Mouse (Mus musculus): ENCODE measurements around the gene Vps45. TPM values are rescaled to one million over a fixed set of nuclear protein-coding genes. Genes with fewer than 3 reads are reported as not detected.

Vps45 gene
- polyA plus RNA-seq, 1 experiment from 2014 or later: 63.2 TPM

GRCm38 (mm10) chr3:96031991-96032651 lies 26.1 kb downstream of the Vps45 start:
- H3K4me1 ChIP-seq (replicated peaks): no peaks in the 10 kb centered on the region
- no peak for ATAC-seq (ENCODE audit: low FRiP score, low read depth)
- no peaks in the 10 kb centered on the region for H3K27me3 ChIP-seq
- H3K36me3 ChIP-seq: peaks cover 37% of the 10 kb centered on the region
- H3K9me3 ChIP-seq: no peaks in the 10 kb centered on the region
- H3K9ac ChIP-seq: no peak overlapping the region
- no peak overlapping the region for H3K4me2 ChIP-seq
- H3K4me3 ChIP-seq: no peak overlapping the region
- no peak overlapping the region for H3K27ac ChIP-seq (replicated peaks)
- WGBS: 85% methylated on average over 6 of the region's 6 CpGs

DNA sequence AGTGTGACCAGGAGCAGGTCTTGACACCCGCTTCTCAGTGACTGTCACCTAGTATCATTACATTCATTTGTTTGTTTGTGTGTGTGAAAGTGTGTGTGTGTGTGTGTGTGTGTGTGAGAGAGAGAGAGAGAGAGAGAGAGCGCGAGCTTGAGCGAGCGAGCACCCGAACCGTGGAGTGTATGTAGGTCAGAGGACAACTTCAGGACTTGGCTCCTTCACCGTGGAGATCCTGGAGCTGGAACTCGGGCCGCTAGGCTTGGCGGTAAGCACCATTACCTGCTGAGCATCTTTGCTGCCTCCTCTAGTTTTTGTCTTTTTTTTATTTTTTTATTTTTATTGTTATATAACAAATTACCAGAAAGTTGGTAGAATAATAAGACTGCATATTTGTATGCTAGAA lies 28.5 kb downstream of the Vps45 start:
- Histone ChIP-seq H3K4me3 (no peak overlapping the region), H3K36me3 (peaks cover 35% of the 10 kb centered on the region), H3K4me2 (no peak overlapping the region), H3K4me1 (replicated peaks) (no peaks in the 10 kb centered on the region), H3K9ac (no peak overlapping the region), H3K9me3 (no peaks in the 10 kb centered on the region), H3K27ac (replicated peaks) (no peak overlapping the region), H3K27me3 (no peaks in the 10 kb centered on the region)
- WGBS: 87% methylated on average over 11 of the region's 11 CpGs
- ATAC-seq (ENCODE audit: low FRiP score, low read depth): no peak

GRCm38 (mm10) chr3:96029336-96029735 lies 28.9 kb downstream of the Vps45 start:
- 81% methylated on average over 3 of the region's 3 CpGs for WGBS

GRCm38 (mm10) chr3:96027875-96028274 lies 30.4 kb downstream of the Vps45 start:
- H3K9me3 ChIP-seq: no peaks in the 10 kb centered on the region
- peaks cover 27% of the 10 kb centered on the region for H3K36me3 ChIP-seq
- no peaks in the 10 kb centered on the region for H3K27me3 ChIP-seq
- no peaks in the 10 kb centered on the region for H3K4me1 ChIP-seq (replicated peaks)
- WGBS: 87% methylated on average over 1 of the region's 1 CpGs
- H3K9ac ChIP-seq: no peak overlapping the region
- no peak for ATAC-seq (ENCODE audit: low FRiP score, low read depth)
- no peak overlapping the region for H3K4me3 ChIP-seq
- no peak overlapping the region for H3K4me2 ChIP-seq
- H3K27ac ChIP-seq (replicated peaks): no peak overlapping the region

More at GRCm38 (mm10) chr3:96029336-96029735, 28.9 kb downstream of the Vps45 start:
- ATAC-seq (ENCODE audit: low FRiP score, low read depth): no peak
- no peak overlapping the region for H3K4me3 ChIP-seq
- peaks cover 35% of the 10 kb centered on the region for H3K36me3 ChIP-seq
- no peak overlapping the region for H3K27ac ChIP-seq (replicated peaks)
- no peaks in the 10 kb centered on the region for H3K27me3 ChIP-seq
- H3K9me3 ChIP-seq: no peaks in the 10 kb centered on the region
- no peak overlapping the region for H3K9ac ChIP-seq
- no peaks in the 10 kb centered on the region for H3K4me1 ChIP-seq (replicated peaks)
- no peak overlapping the region for H3K4me2 ChIP-seq

- no peak for ATAC-seq (ENCODE audit: low FRiP score, low read depth)
- H3K27ac ChIP-seq (replicated peaks): no peak overlapping the region
- 88% methylated on average over 1 of the region's 1 CpGs for WGBS
- peaks cover 22% of the 10 kb centered on the region for H3K36me3 ChIP-seq
- H3K9me3 ChIP-seq: no peaks in the 10 kb centered on the region
- no peak overlapping the region for H3K4me3 ChIP-seq
- no peak overlapping the region for H3K4me2 ChIP-seq
- H3K4me1 ChIP-seq (replicated peaks): no peaks in the 10 kb centered on the region
- H3K27me3 ChIP-seq: no peaks in the 10 kb centered on the region
- H3K9ac ChIP-seq: no peak overlapping the region
Observed at GRCm38 (mm10) chr3:96027145-96027544, 31.1 kb downstream of the Vps45 start.

DNA sequence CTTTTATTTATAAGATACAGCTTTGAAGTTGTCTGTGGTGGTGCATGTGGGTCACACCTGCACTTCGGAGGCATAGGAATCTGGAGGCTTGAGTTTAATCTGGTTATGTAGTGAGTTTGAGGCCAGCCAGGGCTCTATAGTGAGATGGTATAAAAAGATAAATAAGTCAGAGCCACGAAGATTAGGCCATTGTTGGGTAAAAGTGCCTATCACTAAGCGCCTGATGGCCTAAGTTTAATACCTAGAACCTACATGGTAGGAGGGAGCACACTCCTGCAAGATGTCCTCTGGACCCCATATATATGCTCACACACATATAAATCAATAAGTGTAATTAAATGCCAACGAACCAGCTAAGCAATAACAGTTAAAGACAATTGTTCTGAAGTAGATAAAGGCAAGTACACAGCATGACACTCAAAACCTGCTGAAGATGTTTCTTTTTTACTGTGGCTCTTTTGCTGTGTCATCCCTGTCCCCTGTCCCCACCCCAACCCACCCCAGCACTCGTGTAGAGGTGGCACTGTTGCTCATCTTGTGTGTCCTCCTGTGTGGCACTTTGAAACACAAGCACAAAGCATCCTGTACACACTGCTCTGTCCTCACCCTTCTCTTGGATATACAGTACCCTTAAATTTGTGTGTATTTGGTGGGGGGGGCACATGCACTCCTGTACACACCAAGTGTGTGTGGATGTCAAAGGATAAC lies 36.7 kb downstream of the Vps45 start:
- no peaks in the 10 kb centered on the region for H3K9me3 ChIP-seq
- H3K36me3 ChIP-seq: 0 out of 2 replicates have a peak, but pooled peaks cover 3% of the 10 kb centered on the region
- 81% methylated on average over 5 of the region's 5 CpGs for WGBS
- no peaks in the 10 kb centered on the region for H3K4me1 ChIP-seq (replicated peaks)
- no peak overlapping the region for H3K27ac ChIP-seq (replicated peaks)
- H3K4me3 ChIP-seq: no peak overlapping the region
- H3K27me3 ChIP-seq: no peaks in the 10 kb centered on the region
- H3K4me2 ChIP-seq: no peak overlapping the region
- no peak for ATAC-seq (ENCODE audit: low FRiP score, low read depth)
- H3K9ac ChIP-seq: no peak overlapping the region

GRCm38 (mm10) chr3:96020735-96021134 lies 37.5 kb downstream of the Vps45 start:
- H3K9ac ChIP-seq: no peak overlapping the region
- no peaks in the 10 kb centered on the region for H3K9me3 ChIP-seq
- ATAC-seq (ENCODE audit: low FRiP score, low read depth): no peak
- 0 out of 2 replicates have a peak, but pooled peaks cover 3% of the 10 kb centered on the region for H3K36me3 ChIP-seq
- H3K4me1 ChIP-seq (replicated peaks): no peaks in the 10 kb centered on the region
- 97% methylated on average over 1 of the region's 1 CpGs for WGBS
- no peak overlapping the region for H3K4me2 ChIP-seq
- H3K27me3 ChIP-seq: no peaks in the 10 kb centered on the region
- no peak overlapping the region for H3K4me3 ChIP-seq
- no peak overlapping the region for H3K27ac ChIP-seq (replicated peaks)

DNA sequence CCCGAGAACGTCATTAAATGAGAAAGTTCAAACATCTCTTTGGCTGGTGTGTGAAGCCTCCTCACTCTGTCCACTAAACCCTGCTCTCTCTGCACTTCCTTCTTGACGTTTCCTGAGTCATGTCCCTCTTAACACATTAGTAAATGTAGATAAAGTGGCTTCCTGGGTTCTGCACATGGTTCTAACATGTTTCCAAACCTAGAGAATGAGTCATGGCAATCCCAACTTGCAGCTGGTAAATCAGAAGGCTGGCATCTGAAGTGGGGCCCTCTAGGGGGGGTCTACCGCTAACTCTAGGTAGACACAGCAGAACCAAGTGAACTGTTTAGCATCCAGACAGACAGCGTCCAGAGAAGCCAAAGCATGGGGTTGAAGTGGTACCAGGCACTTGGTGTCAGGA lies 40.8 kb downstream of the Vps45 start:
- WGBS: 77% methylated on average over 5 of the region's 5 CpGs

DNA sequence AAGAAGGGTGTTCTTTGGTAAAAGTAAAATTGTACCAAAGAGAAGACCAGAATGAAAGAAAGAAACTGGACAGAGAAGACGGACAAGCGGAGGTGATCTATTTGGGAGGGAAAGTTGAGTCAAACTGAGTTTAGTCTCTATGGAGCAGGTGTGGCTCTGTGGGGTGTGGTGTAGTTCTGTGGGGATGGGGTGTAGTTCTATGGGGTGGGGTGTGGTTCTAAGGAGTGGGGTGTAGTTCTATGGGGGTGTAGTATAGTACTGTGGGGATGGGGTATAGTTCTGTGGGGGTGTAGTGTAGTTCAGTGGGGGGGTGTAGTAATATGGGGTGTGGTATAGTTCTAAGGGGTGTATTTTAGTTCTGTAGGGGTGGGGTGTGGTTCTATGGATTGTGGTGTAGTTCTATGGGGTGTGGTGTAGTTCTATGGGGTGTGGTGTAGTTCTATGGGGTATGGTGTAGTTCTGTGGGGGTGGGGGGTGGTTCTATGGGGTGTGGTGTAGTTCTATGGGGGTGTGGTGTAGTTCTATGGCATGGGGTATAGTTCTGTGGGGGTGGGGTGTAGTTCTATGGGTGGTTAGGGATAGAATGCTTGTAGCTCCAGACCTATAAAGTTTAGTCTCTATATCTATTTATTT lies 41.9 kb downstream of the Vps45 start:
- no peaks in the 10 kb centered on the region for H3K9me3 ChIP-seq
- no peak overlapping the region for H3K9ac ChIP-seq
- H3K36me3 ChIP-seq: peaks cover 3% of the 10 kb centered on the region; the same call in 1 of the 2 replicates
- no peak overlapping the region for H3K4me2 ChIP-seq
- H3K27ac ChIP-seq (replicated peaks): no peak overlapping the region
- 92% methylated on average over 2 of the region's 2 CpGs for WGBS
- H3K4me3 ChIP-seq: no peak overlapping the region
- H3K27me3 ChIP-seq: no peaks in the 10 kb centered on the region
- no peak for ATAC-seq (ENCODE audit: low FRiP score, low read depth)
- no peaks in the 10 kb centered on the region for H3K4me1 ChIP-seq (replicated peaks)

More for the DNA sequence above, 40.8 kb downstream of the Vps45 start:
- Histone ChIP-seq H3K27ac (replicated peaks) (no peak overlapping the region), H3K36me3 (no peaks in the 10 kb centered on the region), H3K4me1 (replicated peaks) (no peaks in the 10 kb centered on the region), H3K4me2 (no peak overlapping the region), H3K4me3 (no peak overlapping the region), H3K27me3 (no peaks in the 10 kb centered on the region), H3K9ac (no peak overlapping the region), H3K9me3 (no peaks in the 10 kb centered on the region)
- no peak for ATAC-seq (ENCODE audit: low FRiP score, low read depth)

- H3K4me2 ChIP-seq: no peak overlapping the region
- H3K4me1 ChIP-seq (replicated peaks): no peaks in the 10 kb centered on the region
- 96% methylated on average over 2 of the region's 2 CpGs for WGBS
- no peaks in the 10 kb centered on the region for H3K9me3 ChIP-seq
- H3K27me3 ChIP-seq: no peaks in the 10 kb centered on the region
- no peak overlapping the region for H3K9ac ChIP-seq
- H3K27ac ChIP-seq (replicated peaks): no peak overlapping the region
- H3K36me3 ChIP-seq: peaks cover 3% of the 10 kb centered on the region; the same call in 1 of the 2 replicates
- ATAC-seq (ENCODE audit: low FRiP score, low read depth): no peak
- H3K4me3 ChIP-seq: no peak overlapping the region
Observed at GRCm38 (mm10) chr3:96015681-96016080, 42.6 kb downstream of the Vps45 start.

DNA sequence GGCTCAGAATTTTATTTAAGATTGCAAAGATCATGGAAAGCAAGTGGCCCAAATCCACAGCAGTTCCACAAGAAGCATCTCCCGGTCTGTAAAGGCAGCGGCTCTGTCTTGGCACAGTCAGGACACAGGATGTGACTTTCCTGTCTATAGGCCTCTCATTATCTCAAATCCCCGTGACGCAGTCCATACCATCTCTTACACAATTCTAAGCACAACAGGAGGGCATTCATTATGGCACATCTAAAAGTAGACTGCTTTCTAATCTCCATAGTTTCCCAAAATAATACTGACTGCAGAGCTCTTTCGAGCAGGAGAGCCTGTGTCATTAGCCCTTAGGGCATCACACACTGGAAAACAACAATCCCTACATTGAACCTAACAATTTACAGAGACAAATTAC lies 45.5 kb downstream of the Vps45 start:
- ATAC-seq (ENCODE audit: low FRiP score, low read depth): no peak
- no peak overlapping the region for H3K9ac ChIP-seq
- H3K9me3 ChIP-seq: no peaks in the 10 kb centered on the region
- H3K27ac ChIP-seq (replicated peaks): no peak overlapping the region
- peaks cover 9% of the 10 kb centered on the region for H3K36me3 ChIP-seq
- H3K4me3 ChIP-seq: no peak overlapping the region
- no peaks in the 10 kb centered on the region for H3K4me1 ChIP-seq (replicated peaks)
- 41% methylated on average over 5 of the region's 5 CpGs for WGBS
- no peak overlapping the region for H3K4me2 ChIP-seq
- H3K27me3 ChIP-seq: no peaks in the 10 kb centered on the region

GRCm38 (mm10) chr3:96008463-96008862 lies 49.8 kb downstream of the Vps45 start:
- no peaks in the 10 kb centered on the region for H3K9me3 ChIP-seq
- peaks cover 9% of the 10 kb centered on the region for H3K36me3 ChIP-seq
- no peak overlapping the region for H3K4me2 ChIP-seq
- H3K4me1 ChIP-seq (replicated peaks): no peaks in the 10 kb centered on the region
- no peak overlapping the region for H3K27ac ChIP-seq (replicated peaks)
- no peak for ATAC-seq (ENCODE audit: low FRiP score, low read depth)
- H3K4me3 ChIP-seq: no peak overlapping the region
- H3K27me3 ChIP-seq: no peaks in the 10 kb centered on the region
- no peak overlapping the region for H3K9ac ChIP-seq
- WGBS: 68% methylated on average over 6 of the region's 6 CpGs
